Mouse (Mus musculus): ENCODE data around the gene Xrcc3. TPM values are rescaled to one million over a fixed set of nuclear protein-coding genes. Genes with fewer than 3 reads are reported as not detected.

Xrcc3 gene
- polyA plus RNA-seq, 1 experiment from 2014 or later, result 20.9 TPM

DNA sequence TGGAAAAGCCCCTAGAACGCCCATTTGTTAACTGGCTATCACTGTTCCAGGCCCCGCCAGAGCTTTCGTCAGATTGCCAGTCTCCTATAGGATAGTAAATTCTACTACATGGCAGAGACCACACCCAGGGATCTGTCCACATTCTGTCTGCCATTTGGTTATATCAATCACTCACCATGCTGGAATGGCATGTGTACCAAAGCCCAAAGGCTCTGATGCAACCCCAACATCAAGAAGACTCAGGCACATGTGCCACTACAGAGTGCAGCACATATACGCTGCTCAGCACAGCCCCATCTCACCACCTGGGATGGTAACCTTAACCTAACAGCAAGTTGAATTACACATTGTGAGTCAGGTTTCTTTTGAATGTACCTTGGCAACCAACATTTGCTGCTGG is 32.3 kb upstream of the Xrcc3 start:
- H3K36me3 ChIP-seq (ENCODE audit: control insufficient read depth, insufficient read depth, low read length), result peaks cover 2% of the 10 kb centered on the region; the same call in 1 of the 2 replicates
- H3K4me2 ChIP-seq, result no peak overlapping the region
- H3K27me3 ChIP-seq (replicated peaks; ENCODE audit: control insufficient read depth, insufficient read depth, low read length), result no peaks in the 10 kb centered on the region
- ATAC-seq (replicated peaks; ENCODE audit: low FRiP score) (no peak), DNase-seq (ENCODE audit: low spot score) (no peak)
- H3K27ac ChIP-seq (ENCODE audit: low read depth, low read length), result no peak overlapping the region
- no peak overlapping the region for H3K4me3 ChIP-seq (ENCODE audit: low read depth, low read length)
- 88% methylated on average over 4 of the region's 4 CpGs for WGBS
- H3K9ac ChIP-seq (ENCODE audit: low read depth, low read length), result no peak overlapping the region
- H3K9me3 ChIP-seq (ENCODE audit: control insufficient read depth, low read length), result no peaks in the 10 kb centered on the region
- peaks cover 3% of the 10 kb centered on the region; the same call in 1 of the 2 replicates for H3K4me1 ChIP-seq (replicated peaks; ENCODE audit: control insufficient read depth, insufficient read depth, low read length)

DNA sequence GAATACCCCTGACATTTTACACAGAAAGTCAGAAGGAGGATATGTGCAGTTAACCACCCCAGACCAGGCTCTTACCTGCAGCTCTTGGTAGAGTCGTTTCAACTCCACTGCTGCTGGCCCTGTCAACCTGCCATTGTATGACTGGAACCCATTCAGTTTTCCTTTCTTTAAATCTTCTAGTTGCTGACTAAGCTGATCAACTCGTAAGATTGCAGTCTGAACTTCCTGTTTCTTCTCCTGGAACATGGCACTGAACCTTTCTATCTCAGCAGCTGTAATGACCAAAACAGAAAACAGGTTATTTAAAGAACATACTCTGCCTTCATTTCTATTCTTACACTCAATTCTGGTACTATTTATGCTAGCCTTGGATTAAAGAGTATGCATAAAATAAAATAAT is 29.8 kb upstream of the Xrcc3 start:
- WGBS, result 40% methylated on average over 2 of the region's 2 CpGs
- Histone ChIP-seq H3K4me3 (ENCODE audit: low read depth, low read length) (no peak overlapping the region), H3K9ac (ENCODE audit: low read depth, low read length) (no peak overlapping the region), H3K27ac (ENCODE audit: low read depth, low read length) (no peak overlapping the region), H3K4me2 (no peak overlapping the region), H3K9me3 (ENCODE audit: control insufficient read depth, low read length) (no peaks in the 10 kb centered on the region), H3K4me1 (replicated peaks; ENCODE audit: control insufficient read depth, insufficient read depth, low read length) (peaks cover 3% of the 10 kb centered on the region; the same call in 1 of the 2 replicates), H3K27me3 (replicated peaks; ENCODE audit: control insufficient read depth, insufficient read depth, low read length) (no peaks in the 10 kb centered on the region), H3K36me3 (ENCODE audit: control insufficient read depth, insufficient read depth, low read length) (peaks cover 6% of the 10 kb centered on the region; the same call in 1 of the 2 replicates)
- DNase-seq (ENCODE audit: low spot score) (no peak), ATAC-seq (replicated peaks; ENCODE audit: low FRiP score) (no peak)

GRCm38 (mm10) chr12:111842565-111843433 is 29.1 kb upstream of the Xrcc3 start:
- ATAC-seq (replicated peaks; ENCODE audit: low FRiP score) (no peak; the same call in 1 of the 2 replicates), DNase-seq (ENCODE audit: low spot score) (no peak)
- Histone ChIP-seq H3K36me3 (ENCODE audit: control insufficient read depth, insufficient read depth, low read length) (peaks cover 12% of the 10 kb centered on the region; the same call in 1 of the 2 replicates), H3K4me2 (no peak overlapping the region), H3K9ac (ENCODE audit: low read depth, low read length) (no peak overlapping the region), H3K9me3 (ENCODE audit: control insufficient read depth, low read length) (no peaks in the 10 kb centered on the region), H3K27ac (ENCODE audit: low read depth, low read length) (no peak overlapping the region), H3K4me3 (ENCODE audit: low read depth, low read length) (no peak overlapping the region), H3K4me1 (replicated peaks; ENCODE audit: control insufficient read depth, insufficient read depth, low read length) (peaks cover 3% of the 10 kb centered on the region; the same call in 1 of the 2 replicates), H3K27me3 (replicated peaks; ENCODE audit: control insufficient read depth, insufficient read depth, low read length) (no peaks in the 10 kb centered on the region)
- WGBS, result 80% methylated on average over 15 of the region's 15 CpGs

DNA sequence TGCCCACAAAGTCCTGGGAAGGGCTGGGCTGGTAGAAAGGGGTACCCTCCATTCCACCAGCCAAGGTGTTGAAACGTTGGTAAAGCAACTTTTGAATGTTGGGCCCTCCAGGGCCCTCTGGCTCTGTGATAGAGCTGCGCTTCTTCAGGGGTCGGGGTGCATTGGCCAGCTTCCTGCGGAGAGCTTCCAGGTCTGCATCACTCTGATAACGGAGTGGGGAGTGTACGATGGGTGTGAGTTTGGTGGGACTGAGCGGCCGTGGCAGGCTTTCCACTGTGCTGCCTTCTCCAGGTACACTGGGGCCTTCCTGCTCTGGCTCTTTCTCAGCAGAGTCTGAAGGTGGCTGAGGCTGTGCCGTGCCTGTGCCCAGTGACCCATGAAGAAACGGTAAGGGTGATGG is 19.8 kb upstream of the Xrcc3 start:
- Histone ChIP-seq H3K4me2 (peak overlapping the region; percentile 29), H3K9ac (ENCODE audit: low read depth, low read length) (peak overlapping the region; percentile 7; the same call in 1 of the 2 replicates), H3K27ac (ENCODE audit: low read depth, low read length) (peak overlapping the region; percentile 52; the same call in 1 of the 2 replicates), H3K36me3 (ENCODE audit: control insufficient read depth, insufficient read depth, low read length) (peaks cover 30% of the 10 kb centered on the region), H3K27me3 (replicated peaks; ENCODE audit: control insufficient read depth, insufficient read depth, low read length) (no peaks in the 10 kb centered on the region), H3K4me3 (ENCODE audit: low read depth, low read length) (no peak overlapping the region), H3K4me1 (replicated peaks; ENCODE audit: control insufficient read depth, insufficient read depth, low read length) (peaks cover 14% of the 10 kb centered on the region), H3K9me3 (ENCODE audit: control insufficient read depth, low read length) (no peaks in the 10 kb centered on the region)
- peak; percentile 88 for ATAC-seq (replicated peaks; ENCODE audit: low FRiP score)
- DNase-seq (ENCODE audit: low spot score), result no peak
- 54% methylated on average over 10 of the region's 10 CpGs for WGBS

GRCm38 (mm10) chr12:111832643-111833042 is 19.0 kb upstream of the Xrcc3 start:
- H3K9ac ChIP-seq (ENCODE audit: low read depth, low read length), result no peak overlapping the region
- H3K9me3 ChIP-seq (ENCODE audit: control insufficient read depth, low read length), result no peaks in the 10 kb centered on the region
- H3K27me3 ChIP-seq (replicated peaks; ENCODE audit: control insufficient read depth, insufficient read depth, low read length), result no peaks in the 10 kb centered on the region
- peaks cover 31% of the 10 kb centered on the region for H3K36me3 ChIP-seq (ENCODE audit: control insufficient read depth, insufficient read depth, low read length)
- 80% methylated on average over 5 of the region's 5 CpGs for WGBS
- no peak overlapping the region for H3K4me3 ChIP-seq (ENCODE audit: low read depth, low read length)
- peaks cover 14% of the 10 kb centered on the region for H3K4me1 ChIP-seq (replicated peaks; ENCODE audit: control insufficient read depth, insufficient read depth, low read length)
- peak overlapping the region; percentile 52; the same call in 1 of the 2 replicates for H3K27ac ChIP-seq (ENCODE audit: low read depth, low read length)
- ATAC-seq (replicated peaks; ENCODE audit: low FRiP score) (peak; percentile 50), DNase-seq (ENCODE audit: low spot score) (no peak)
- H3K4me2 ChIP-seq, result no peak overlapping the region

DNA sequence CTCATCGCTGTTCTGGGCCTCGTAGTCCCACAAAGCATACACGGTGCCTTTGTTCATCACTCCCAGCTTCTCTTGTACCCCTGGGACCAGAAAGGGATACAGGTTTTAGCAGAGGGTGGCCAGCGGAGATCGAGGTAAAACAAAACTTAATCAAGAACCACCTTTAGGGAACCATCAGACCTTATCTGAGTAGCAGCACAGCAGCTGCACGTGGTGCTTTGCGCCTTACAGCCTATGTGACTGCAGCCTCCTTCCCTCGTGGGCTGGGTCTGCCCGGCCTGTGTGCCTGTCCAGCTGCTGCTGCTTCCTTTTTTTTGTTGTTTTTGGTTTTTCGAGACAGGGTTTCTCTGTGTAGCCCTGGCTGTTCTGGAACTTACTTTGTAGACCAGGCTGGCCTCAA is 16.7 kb upstream of the Xrcc3 start:
- Histone ChIP-seq H3K4me2 (no peak overlapping the region), H3K36me3 (ENCODE audit: control insufficient read depth, insufficient read depth, low read length) (peaks cover 45% of the 10 kb centered on the region), H3K27ac (ENCODE audit: low read depth, low read length) (no peak overlapping the region), H3K9ac (ENCODE audit: low read depth, low read length) (no peak overlapping the region), H3K9me3 (ENCODE audit: control insufficient read depth, low read length) (no peaks in the 10 kb centered on the region), H3K27me3 (replicated peaks; ENCODE audit: control insufficient read depth, insufficient read depth, low read length) (no peaks in the 10 kb centered on the region), H3K4me3 (ENCODE audit: low read depth, low read length) (no peak overlapping the region), H3K4me1 (replicated peaks; ENCODE audit: control insufficient read depth, insufficient read depth, low read length) (peaks cover 14% of the 10 kb centered on the region)
- WGBS, result 67% methylated on average over 10 of the region's 10 CpGs
- ATAC-seq (replicated peaks; ENCODE audit: low FRiP score), result peak; percentile 27; the same call in 1 of the 2 replicates
- no peak for DNase-seq (ENCODE audit: low spot score)

DNA sequence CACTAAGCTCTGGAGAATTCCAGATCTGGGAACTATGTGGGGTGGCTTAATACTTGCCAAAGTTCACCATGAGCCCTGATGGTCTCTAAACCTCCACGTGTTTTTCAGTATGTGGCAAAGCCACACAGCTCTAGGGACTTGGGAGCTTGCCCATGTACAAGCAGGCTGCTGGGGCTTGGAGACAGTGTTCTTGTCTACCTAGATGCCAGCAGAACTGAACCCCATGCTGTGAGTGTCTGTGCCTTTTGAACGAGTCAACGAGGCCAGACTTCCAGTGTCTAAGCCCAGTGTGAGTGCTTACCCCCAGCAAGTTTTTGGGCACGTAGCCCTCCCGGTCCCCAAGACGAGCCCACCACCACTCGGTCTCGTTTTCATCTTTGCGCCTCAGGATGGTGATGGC is 16.3 kb upstream of the Xrcc3 start:
- Histone ChIP-seq H3K36me3 (ENCODE audit: control insufficient read depth, insufficient read depth, low read length) (peaks cover 49% of the 10 kb centered on the region), H3K4me1 (replicated peaks; ENCODE audit: control insufficient read depth, insufficient read depth, low read length) (peaks cover 14% of the 10 kb centered on the region), H3K27ac (ENCODE audit: low read depth, low read length) (no peak overlapping the region), H3K9ac (ENCODE audit: low read depth, low read length) (no peak overlapping the region), H3K27me3 (replicated peaks; ENCODE audit: control insufficient read depth, insufficient read depth, low read length) (no peaks in the 10 kb centered on the region), H3K4me2 (no peak overlapping the region), H3K9me3 (ENCODE audit: control insufficient read depth, low read length) (no peaks in the 10 kb centered on the region), H3K4me3 (ENCODE audit: low read depth, low read length) (no peak overlapping the region)
- 88% methylated on average over 9 of the region's 9 CpGs for WGBS
- DNase-seq (ENCODE audit: low spot score) (no peak), ATAC-seq (replicated peaks; ENCODE audit: low FRiP score) (no peak)

- no peak for ATAC-seq (replicated peaks; ENCODE audit: low FRiP score)
- Histone ChIP-seq H3K27ac (ENCODE audit: low read depth, low read length) (no peak overlapping the region), H3K4me1 (replicated peaks; ENCODE audit: control insufficient read depth, insufficient read depth, low read length) (peaks cover 14% of the 10 kb centered on the region), H3K4me2 (no peak overlapping the region), H3K9me3 (ENCODE audit: control insufficient read depth, low read length) (no peaks in the 10 kb centered on the region), H3K36me3 (ENCODE audit: control insufficient read depth, insufficient read depth, low read length) (peaks cover 53% of the 10 kb centered on the region), H3K27me3 (replicated peaks; ENCODE audit: control insufficient read depth, insufficient read depth, low read length) (no peaks in the 10 kb centered on the region), H3K4me3 (ENCODE audit: low read depth, low read length) (no peak overlapping the region), H3K9ac (ENCODE audit: low read depth, low read length) (no peak overlapping the region)
- DNase-seq (ENCODE audit: low spot score), result no peak
- 95% methylated on average over 5 of the region's 5 CpGs for WGBS
Observed at GRCm38 (mm10) chr12:111829447-111829846, 15.8 kb upstream of the Xrcc3 start.

- no peak overlapping the region for H3K4me3 ChIP-seq (ENCODE audit: low read depth, low read length)
- no peak overlapping the region for H3K27ac ChIP-seq (ENCODE audit: low read depth, low read length)
- no peaks in the 10 kb centered on the region for H3K9me3 ChIP-seq (ENCODE audit: control insufficient read depth, low read length)
- 95% methylated on average over 12 of the region's 12 CpGs for WGBS
- H3K4me2 ChIP-seq, result no peak overlapping the region
- H3K27me3 ChIP-seq (replicated peaks; ENCODE audit: control insufficient read depth, insufficient read depth, low read length), result no peaks in the 10 kb centered on the region
- ATAC-seq (replicated peaks; ENCODE audit: low FRiP score), result no peak
- H3K4me1 ChIP-seq (replicated peaks; ENCODE audit: control insufficient read depth, insufficient read depth, low read length), result peaks cover under 1% of the 10 kb centered on the region
- H3K9ac ChIP-seq (ENCODE audit: low read depth, low read length), result no peak overlapping the region
- H3K36me3 ChIP-seq (ENCODE audit: control insufficient read depth, insufficient read depth, low read length), result peaks cover 58% of the 10 kb centered on the region
- no peak for DNase-seq (ENCODE audit: low spot score)
Observed at GRCm38 (mm10) chr12:111827556-111827955, 13.9 kb upstream of the Xrcc3 start.

All from liver, embryonic 11.5 days (tissue).